Mouse (Mus musculus): Measurements from ENCODE around the gene Uba52.

- TF ChIP-seq CTCF (IDR thresholded peaks at IDR 0.05; ENCODE audit: low read depth, low read length) (no peak), GATA1 (IDR thresholded peaks at IDR 0.05; ENCODE audit: borderline replicate concordance, low read length) (no peak), POLR2AphosphoS5 (IDR thresholded peaks at IDR 0.05; ENCODE audit: insufficient replicate concordance, low read depth, low read length) (no peak)
Measured at GRCm38 (mm10) chr8:70551558-70552161, 41.1 kb upstream of the Uba52 start.
